Mouse (Mus musculus) brain, embryonic 14.5 days (tissue): Measurements from ENCODE around the gene Npat.

Experiments
- CTCF ChIP-seq: fragments of 200-500 bp; IDR thresholded peaks from 2 replicates; pipeline ENCODE4 v1.5.1; 2012; ENCODE audit warnings: inconsistent platforms, mild to moderate bottlenecking, moderate library complexity, borderline replicate concordance; ENCODE audit not compliant: insufficient read depth, insufficient read length; ENCODE audit errors: extremely low read depth
- POLR2A ChIP-seq: fragments of 200-500 bp; IDR thresholded peaks from 2 replicates; pipeline ENCODE4 v1.6.1; 2012; ENCODE audit warnings: mild to moderate bottlenecking, inconsistent platforms, borderline replicate concordance; ENCODE audit not compliant: poor library complexity, insufficient read depth, insufficient read length, severe bottlenecking; ENCODE audit errors: extremely low read depth

- TF ChIP-seq CTCF (no peak), POLR2A (no peak)
Observed at GRCm38 (mm10) chr9:53596971-53597600, 60.2 kb downstream of the Npat start.
